Mouse (Mus musculus): Measurements from ENCODE around the gene Sox11. TPM values are rescaled to one million over a fixed set of nuclear protein-coding genes. Genes with fewer than 3 reads are reported as not detected.

The Sox11 gene
- polyA plus RNA-seq, 1 experiment from 2014 or later: 35.4 TPM

- Histone ChIP-seq H3K27ac (no peak overlapping the region), H3K4me3 (replicated peaks; ENCODE audit: low read depth, low read length) (no peak overlapping the region), H3K4me1 (replicated peaks; ENCODE audit: insufficient read depth, low read length) (no peaks in the 10 kb centered on the region), H3K27me3 (ENCODE audit: insufficient read depth, low read length) (no peaks in the 10 kb centered on the region), H3K9me3 (replicated peaks; ENCODE audit: low read length) (no peaks in the 10 kb centered on the region), H3K36me3 (ENCODE audit: insufficient read depth, low read length) (no peaks in the 10 kb centered on the region), H3K9ac (ENCODE audit: low read depth, low read length) (no peak overlapping the region), H3K4me2 (ENCODE audit: low read length) (no peak overlapping the region)
- DNase-seq (ENCODE audit: low spot score): peak; percentile 72
- WGBS: 24% methylated on average over 2 of the region's 2 CpGs
- no peak for TF ChIP-seq CTCF (IDR thresholded peaks at IDR 0.05; ENCODE audit: low read depth)
- ATAC-seq (replicated peaks; ENCODE audit: low FRiP score, low read depth): peak; percentile 54; the same call in 1 of the 2 replicates
These were observed 37.5 kb downstream of the Sox11 start for GRCm38 (mm10) chr12:27304713-27305437.

GRCm38 (mm10) chr12:27303190-27303589 is 39.2 kb downstream of the Sox11 start:
- H3K36me3 ChIP-seq (ENCODE audit: insufficient read depth, low read length): no peaks in the 10 kb centered on the region
- no peaks in the 10 kb centered on the region for H3K27me3 ChIP-seq (ENCODE audit: insufficient read depth, low read length)
- no peaks in the 10 kb centered on the region for H3K9me3 ChIP-seq (replicated peaks; ENCODE audit: low read length)
- H3K9ac ChIP-seq (ENCODE audit: low read depth, low read length): no peak overlapping the region
- H3K27ac ChIP-seq: no peak overlapping the region
- H3K4me2 ChIP-seq (ENCODE audit: low read length): no peak overlapping the region
- no peaks in the 10 kb centered on the region for H3K4me1 ChIP-seq (replicated peaks; ENCODE audit: insufficient read depth, low read length)
- ATAC-seq (replicated peaks; ENCODE audit: low FRiP score, low read depth) (no peak), DNase-seq (ENCODE audit: low spot score) (no peak)
- H3K4me3 ChIP-seq (replicated peaks; ENCODE audit: low read depth, low read length): no peak overlapping the region
- no peak for TF ChIP-seq CTCF (IDR thresholded peaks at IDR 0.05; ENCODE audit: low read depth)
- 64% methylated on average over 6 of the region's 6 CpGs for WGBS

- Histone ChIP-seq H3K9ac (ENCODE audit: low read depth, low read length) (no peak overlapping the region), H3K27me3 (ENCODE audit: insufficient read depth, low read length) (no peaks in the 10 kb centered on the region), H3K36me3 (ENCODE audit: insufficient read depth, low read length) (no peaks in the 10 kb centered on the region), H3K9me3 (replicated peaks; ENCODE audit: low read length) (no peaks in the 10 kb centered on the region), H3K4me3 (replicated peaks; ENCODE audit: low read depth, low read length) (no peak overlapping the region), H3K27ac (no peak overlapping the region), H3K4me1 (replicated peaks; ENCODE audit: insufficient read depth, low read length) (no peaks in the 10 kb centered on the region; the same call in 1 of the 2 replicates), H3K4me2 (ENCODE audit: low read length) (no peak overlapping the region)
- TF ChIP-seq CTCF (IDR thresholded peaks at IDR 0.05; ENCODE audit: low read depth): no peak
- WGBS: 72% methylated on average over 3 of the region's 3 CpGs
- DNase-seq (ENCODE audit: low spot score) (no peak), ATAC-seq (replicated peaks; ENCODE audit: low FRiP score, low read depth) (no peak)
These were observed 43.7 kb downstream of the Sox11 start for GRCm38 (mm10) chr12:27298721-27299120.

GRCm38 (mm10) chr12:27294191-27294590 is 48.2 kb downstream of the Sox11 start:
- Histone ChIP-seq H3K4me1 (replicated peaks; ENCODE audit: insufficient read depth, low read length) (no peaks in the 10 kb centered on the region; the same call in 1 of the 2 replicates), H3K4me2 (ENCODE audit: low read length) (no peak overlapping the region), H3K27ac (no peak overlapping the region), H3K9ac (ENCODE audit: low read depth, low read length) (no peak overlapping the region), H3K27me3 (ENCODE audit: insufficient read depth, low read length) (no peaks in the 10 kb centered on the region), H3K9me3 (replicated peaks; ENCODE audit: low read length) (no peaks in the 10 kb centered on the region), H3K36me3 (ENCODE audit: insufficient read depth, low read length) (no peaks in the 10 kb centered on the region), H3K4me3 (replicated peaks; ENCODE audit: low read depth, low read length) (no peak overlapping the region)
- no peak for TF ChIP-seq CTCF (IDR thresholded peaks at IDR 0.05; ENCODE audit: low read depth)
- ATAC-seq (replicated peaks; ENCODE audit: low FRiP score, low read depth): no peak
- DNase-seq (ENCODE audit: low spot score): peak; percentile 44
- 37% methylated on average over 1 of the region's 1 CpGs for WGBS

GRCm38 (mm10) chr12:27293736-27294135 is 48.6 kb downstream of the Sox11 start:
- Histone ChIP-seq H3K4me2 (ENCODE audit: low read length) (no peak overlapping the region), H3K9ac (ENCODE audit: low read depth, low read length) (no peak overlapping the region), H3K9me3 (replicated peaks; ENCODE audit: low read length) (no peaks in the 10 kb centered on the region), H3K4me1 (replicated peaks; ENCODE audit: insufficient read depth, low read length) (no peaks in the 10 kb centered on the region; the same call in 1 of the 2 replicates), H3K27me3 (ENCODE audit: insufficient read depth, low read length) (no peaks in the 10 kb centered on the region), H3K4me3 (replicated peaks; ENCODE audit: low read depth, low read length) (no peak overlapping the region), H3K36me3 (ENCODE audit: insufficient read depth, low read length) (no peaks in the 10 kb centered on the region), H3K27ac (no peak overlapping the region)
- TF ChIP-seq CTCF (IDR thresholded peaks at IDR 0.05; ENCODE audit: low read depth): no peak
- DNase-seq (ENCODE audit: low spot score) (no peak), ATAC-seq (replicated peaks; ENCODE audit: low FRiP score, low read depth) (no peak)
- 58% methylated on average over 10 of the region's 10 CpGs for WGBS

- no peak overlapping the region for H3K4me2 ChIP-seq (ENCODE audit: low read length)
- DNase-seq (ENCODE audit: low spot score) (no peak), ATAC-seq (replicated peaks; ENCODE audit: low FRiP score, low read depth) (no peak)
- WGBS: 48% methylated on average over 1 of the region's 1 CpGs
- no peak overlapping the region for H3K27ac ChIP-seq
- no peaks in the 10 kb centered on the region; the same call in 1 of the 2 replicates for H3K4me1 ChIP-seq (replicated peaks; ENCODE audit: insufficient read depth, low read length)
- no peaks in the 10 kb centered on the region for H3K27me3 ChIP-seq (ENCODE audit: insufficient read depth, low read length)
- TF ChIP-seq CTCF (IDR thresholded peaks at IDR 0.05; ENCODE audit: low read depth): no peak
- H3K4me3 ChIP-seq (replicated peaks; ENCODE audit: low read depth, low read length): no peak overlapping the region
- no peaks in the 10 kb centered on the region for H3K9me3 ChIP-seq (replicated peaks; ENCODE audit: low read length)
- no peaks in the 10 kb centered on the region for H3K36me3 ChIP-seq (ENCODE audit: insufficient read depth, low read length)
- H3K9ac ChIP-seq (ENCODE audit: low read depth, low read length): no peak overlapping the region
These were observed 49.2 kb downstream of the Sox11 start for GRCm38 (mm10) chr12:27293208-27293607.

Data from kidney, postnatal 0 days (tissue).